Mouse (Mus musculus): ENCODE measurements around the gene Xrcc1. TPM values are rescaled to one million over a fixed set of nuclear protein-coding genes. Genes with fewer than 3 reads are reported as not detected.

The Xrcc1 gene
- polyA plus RNA-seq, 1 experiment from 2014 or later: 26.6 TPM

DNA sequence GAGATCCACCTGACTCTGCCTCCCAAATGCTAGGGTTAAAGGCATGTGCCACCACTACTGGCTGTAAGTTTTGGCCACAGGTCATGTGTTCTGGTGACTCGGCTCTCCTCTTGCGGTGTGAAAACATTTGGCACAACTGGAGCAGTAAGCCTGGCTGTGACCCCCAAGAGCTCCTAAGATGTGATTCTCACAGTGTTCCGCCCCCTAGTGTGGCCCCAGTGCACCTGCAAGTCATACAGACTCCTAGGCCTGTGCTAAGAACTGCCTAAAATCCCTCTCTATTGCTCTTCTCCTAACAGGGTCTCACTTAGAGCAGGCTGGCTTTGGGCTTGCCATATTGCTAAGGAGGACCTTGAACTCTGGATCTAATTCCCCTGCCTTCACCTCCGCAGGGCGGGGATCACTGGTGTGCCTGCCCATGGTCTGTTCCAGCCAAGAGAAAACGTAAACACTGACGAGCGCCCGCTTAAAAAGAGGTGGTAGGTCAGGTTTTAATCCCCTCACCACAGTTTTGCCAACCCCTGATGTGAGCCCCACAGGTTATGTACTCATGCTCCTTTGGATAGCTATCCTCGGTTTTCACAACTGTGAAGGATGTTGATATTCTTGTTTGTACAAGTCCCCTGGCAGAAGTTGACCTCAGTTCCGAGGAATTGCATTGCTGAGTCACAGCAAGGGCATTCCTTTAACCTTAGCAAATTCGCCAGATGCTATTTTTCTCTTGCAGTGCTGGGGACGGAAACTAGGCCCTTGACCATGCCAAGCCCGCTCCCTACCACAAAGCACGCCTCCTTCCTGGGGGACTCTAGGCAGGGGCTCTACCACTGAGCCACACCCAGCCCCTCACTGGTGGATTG, 53.4 kb downstream of the Xrcc1 start:
- Histone ChIP-seq H3K9me3 (ENCODE audit: control insufficient read depth) (no peaks in the 10 kb centered on the region), H3K27me3 (replicated peaks; ENCODE audit: control insufficient read depth, insufficient read depth, low read length) (no peaks in the 10 kb centered on the region), H3K36me3 (ENCODE audit: control insufficient read depth, insufficient read depth) (no peaks in the 10 kb centered on the region), H3K4me1 (replicated peaks; ENCODE audit: control insufficient read depth, insufficient read depth, low read length) (0 out of 2 replicates have a peak, but pooled peaks cover 3% of the 10 kb centered on the region), H3K27ac (ENCODE audit: low read depth, low read length) (no peak overlapping the region), H3K4me2 (replicated peaks; ENCODE audit: low read depth) (no peak overlapping the region), H3K9ac (ENCODE audit: low read depth, low read length) (no peak overlapping the region), H3K4me3 (ENCODE audit: low read depth, low read length) (no peak overlapping the region)
- no peak for ATAC-seq
- TF ChIP-seq CTCF (IDR thresholded peaks at IDR 0.05; ENCODE audit: low read depth): peak; percentile 53
- 67% methylated on average over 15 of the region's 15 CpGs for WGBS

DNA sequence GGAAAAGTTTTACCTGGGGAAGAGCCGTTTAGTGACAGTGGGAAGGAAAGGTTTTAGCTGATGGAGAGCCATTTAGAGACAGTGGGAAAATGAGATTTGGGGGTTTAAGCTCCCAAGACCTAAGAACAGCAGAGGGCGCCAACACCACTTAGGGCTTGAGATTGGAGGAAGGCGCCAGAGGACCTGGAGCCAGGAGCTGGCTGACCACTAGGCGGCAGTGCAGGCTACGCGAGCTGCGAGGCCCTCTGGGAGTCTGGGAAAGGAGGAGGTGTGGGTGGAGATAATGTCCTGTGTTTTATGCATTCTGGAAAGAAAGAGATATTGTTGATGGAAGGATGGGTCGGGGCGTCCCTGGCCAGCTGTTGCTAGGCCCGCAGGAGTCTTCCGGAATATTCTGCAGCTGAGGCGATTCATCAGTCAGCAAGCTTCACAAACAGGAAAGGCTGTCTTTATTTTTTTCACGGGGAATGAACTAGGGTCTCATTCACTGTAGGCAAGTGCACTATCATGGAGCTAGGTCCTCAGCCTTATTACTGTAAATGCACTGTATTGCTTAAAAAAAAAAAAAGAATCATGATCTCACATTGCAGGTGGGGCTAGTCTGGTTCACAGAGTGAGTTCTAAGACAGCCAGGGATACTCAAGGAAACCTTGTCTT, 55.0 kb downstream of the Xrcc1 start:
- peak; percentile 74 for ATAC-seq
- Histone ChIP-seq H3K4me1 (replicated peaks; ENCODE audit: control insufficient read depth, insufficient read depth, low read length) (no peaks in the 10 kb centered on the region), H3K36me3 (ENCODE audit: control insufficient read depth, insufficient read depth) (no peaks in the 10 kb centered on the region), H3K4me3 (ENCODE audit: low read depth, low read length) (no peak overlapping the region), H3K9ac (ENCODE audit: low read depth, low read length) (no peak overlapping the region), H3K27me3 (replicated peaks; ENCODE audit: control insufficient read depth, insufficient read depth, low read length) (no peaks in the 10 kb centered on the region), H3K9me3 (ENCODE audit: control insufficient read depth) (no peaks in the 10 kb centered on the region), H3K4me2 (replicated peaks; ENCODE audit: low read depth) (peak overlapping the region; percentile 30; the same call in 1 of the 2 replicates), H3K27ac (ENCODE audit: low read depth, low read length) (no peak overlapping the region)
- WGBS: 6% methylated on average over 13 of the region's 13 CpGs
- peak; percentile 100 for TF ChIP-seq CTCF (IDR thresholded peaks at IDR 0.05; ENCODE audit: low read depth)

DNA sequence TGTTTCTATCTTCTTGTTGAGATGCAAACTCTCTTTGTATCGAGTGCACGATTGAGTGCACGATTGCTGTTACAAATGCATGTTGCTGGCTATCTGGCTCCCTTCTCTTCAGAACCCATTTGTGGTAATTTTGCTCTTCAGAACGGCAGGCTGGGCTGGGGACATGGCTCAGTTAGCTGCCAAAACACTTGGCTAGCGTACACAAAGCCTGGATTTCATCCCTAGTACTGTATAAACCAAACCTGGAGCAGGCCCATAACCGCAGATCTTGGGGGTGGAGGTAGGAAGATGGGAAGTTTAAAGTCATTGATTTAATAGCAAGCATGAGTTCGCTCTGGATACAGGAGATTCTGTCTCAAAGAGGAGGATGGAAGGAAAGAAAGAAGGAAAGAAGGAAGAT, 59.5 kb downstream of the Xrcc1 start:
- H3K27ac ChIP-seq (ENCODE audit: low read depth, low read length): no peak overlapping the region
- ATAC-seq: no peak

DNA sequence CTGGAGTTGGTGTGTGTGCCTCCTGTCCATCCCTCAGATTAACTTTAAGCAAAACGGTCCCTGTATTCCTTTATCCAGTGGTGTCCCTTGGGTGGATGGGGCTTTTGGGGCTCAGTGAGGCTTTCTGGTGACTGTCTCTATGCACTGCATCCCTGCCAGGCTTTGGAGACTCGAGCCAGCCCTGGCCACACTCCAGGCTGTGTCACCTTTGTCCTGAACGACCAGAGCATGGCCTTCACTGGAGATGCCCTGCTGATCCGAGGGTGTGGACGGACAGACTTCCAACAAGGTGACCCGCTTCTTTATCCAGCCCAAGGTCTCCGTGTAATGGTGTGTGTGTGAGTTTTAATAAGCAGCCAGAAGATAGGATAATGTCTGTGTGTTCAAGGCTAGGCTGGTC, 60.0 kb downstream of the Xrcc1 start:
- no peaks in the 10 kb centered on the region; the same call in 1 of the 2 replicates for H3K36me3 ChIP-seq (ENCODE audit: control insufficient read depth, insufficient read depth)
- no peaks in the 10 kb centered on the region for H3K9me3 ChIP-seq (ENCODE audit: control insufficient read depth)
- no peak overlapping the region for H3K4me3 ChIP-seq (ENCODE audit: low read depth, low read length)
- 0 out of 2 replicates have a peak, but pooled peaks cover 2% of the 10 kb centered on the region for H3K4me1 ChIP-seq (replicated peaks; ENCODE audit: control insufficient read depth, insufficient read depth, low read length)
- no peaks in the 10 kb centered on the region for H3K27me3 ChIP-seq (replicated peaks; ENCODE audit: control insufficient read depth, insufficient read depth, low read length)
- ATAC-seq: no peak
- no peak overlapping the region for H3K27ac ChIP-seq (ENCODE audit: low read depth, low read length)
- TF ChIP-seq CTCF (IDR thresholded peaks at IDR 0.05; ENCODE audit: low read depth): no peak
- H3K4me2 ChIP-seq (replicated peaks; ENCODE audit: low read depth): no peak overlapping the region
- WGBS: 84% methylated on average over 7 of the region's 7 CpGs
- H3K9ac ChIP-seq (ENCODE audit: low read depth, low read length): no peak overlapping the region

More for the DNA sequence above, 59.5 kb downstream of the Xrcc1 start:
- Histone ChIP-seq H3K4me3 (ENCODE audit: low read depth, low read length) (no peak overlapping the region), H3K27me3 (replicated peaks; ENCODE audit: control insufficient read depth, insufficient read depth, low read length) (no peaks in the 10 kb centered on the region), H3K4me2 (replicated peaks; ENCODE audit: low read depth) (no peak overlapping the region), H3K36me3 (ENCODE audit: control insufficient read depth, insufficient read depth) (no peaks in the 10 kb centered on the region; the same call in 1 of the 2 replicates), H3K9me3 (ENCODE audit: control insufficient read depth) (no peaks in the 10 kb centered on the region), H3K4me1 (replicated peaks; ENCODE audit: control insufficient read depth, insufficient read depth, low read length) (0 out of 2 replicates have a peak, but pooled peaks cover under 1% of the 10 kb centered on the region), H3K9ac (ENCODE audit: low read depth, low read length) (no peak overlapping the region)
- no peak for TF ChIP-seq CTCF (IDR thresholded peaks at IDR 0.05; ENCODE audit: low read depth)
- 76% methylated on average over 7 of the region's 7 CpGs for WGBS

DNA sequence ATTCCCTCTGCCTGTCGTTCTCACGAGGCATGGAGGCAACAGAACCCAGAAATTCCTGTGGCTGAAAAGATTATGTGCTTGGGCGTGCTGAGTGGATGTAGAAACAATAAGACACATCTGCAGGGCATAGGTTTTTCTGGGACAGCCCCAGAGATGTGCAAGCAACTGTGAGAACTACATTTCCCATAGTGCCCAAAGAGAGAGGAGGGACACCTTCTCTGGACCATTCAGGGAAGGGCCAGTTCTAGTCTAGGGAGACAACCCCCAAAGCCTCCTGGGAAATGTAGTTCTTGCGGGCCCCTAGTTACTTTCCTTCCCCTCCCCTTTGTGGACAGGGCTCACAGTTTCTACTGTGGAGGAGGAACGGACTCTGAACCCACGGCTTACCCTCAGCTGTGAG, 61.9 kb downstream of the Xrcc1 start:
- 51% methylated on average over 6 of the region's 6 CpGs for WGBS
- no peak overlapping the region for H3K4me2 ChIP-seq (replicated peaks; ENCODE audit: low read depth)
- H3K9me3 ChIP-seq (ENCODE audit: control insufficient read depth): no peaks in the 10 kb centered on the region
- no peak overlapping the region for H3K9ac ChIP-seq (ENCODE audit: low read depth, low read length)
- H3K4me1 ChIP-seq (replicated peaks; ENCODE audit: control insufficient read depth, insufficient read depth, low read length): 0 out of 2 replicates have a peak, but pooled peaks cover 8% of the 10 kb centered on the region
- no peaks in the 10 kb centered on the region; the same call in 1 of the 2 replicates for H3K27me3 ChIP-seq (replicated peaks; ENCODE audit: control insufficient read depth, insufficient read depth, low read length)
- no peaks in the 10 kb centered on the region; the same call in 1 of the 2 replicates for H3K36me3 ChIP-seq (ENCODE audit: control insufficient read depth, insufficient read depth)
- no peak overlapping the region for H3K27ac ChIP-seq (ENCODE audit: low read depth, low read length)
- no peak for TF ChIP-seq CTCF (IDR thresholded peaks at IDR 0.05; ENCODE audit: low read depth)
- no peak overlapping the region for H3K4me3 ChIP-seq (ENCODE audit: low read depth, low read length)
- ATAC-seq: peak; percentile 70

DNA sequence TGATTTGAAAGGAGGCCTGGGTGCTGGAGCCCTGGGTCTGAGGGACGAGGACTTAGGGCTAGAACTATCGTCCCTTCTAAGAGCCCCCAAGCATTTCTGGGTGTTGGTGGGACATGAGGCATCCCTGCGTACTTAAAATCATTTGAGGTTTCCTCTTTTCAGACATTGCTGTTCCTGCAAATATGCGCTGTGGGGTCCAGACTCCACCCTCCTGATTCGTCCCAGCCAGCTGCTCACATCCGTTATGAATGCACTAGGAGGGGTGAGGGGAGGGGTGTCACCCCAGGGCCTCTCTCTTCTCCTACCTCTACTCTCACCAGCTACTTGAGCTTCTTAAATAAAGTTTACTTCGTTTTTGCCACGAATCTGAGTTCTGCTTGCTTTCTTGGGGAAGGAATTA, 62.5 kb downstream of the Xrcc1 start:
- Histone ChIP-seq H3K36me3 (ENCODE audit: control insufficient read depth, insufficient read depth) (no peaks in the 10 kb centered on the region; the same call in 1 of the 2 replicates), H3K9ac (ENCODE audit: low read depth, low read length) (no peak overlapping the region), H3K27ac (ENCODE audit: low read depth, low read length) (no peak overlapping the region), H3K27me3 (replicated peaks; ENCODE audit: control insufficient read depth, insufficient read depth, low read length) (no peaks in the 10 kb centered on the region; the same call in 1 of the 2 replicates), H3K4me1 (replicated peaks; ENCODE audit: control insufficient read depth, insufficient read depth, low read length) (0 out of 2 replicates have a peak, but pooled peaks cover 8% of the 10 kb centered on the region), H3K4me3 (ENCODE audit: low read depth, low read length) (no peak overlapping the region), H3K9me3 (ENCODE audit: control insufficient read depth) (no peaks in the 10 kb centered on the region), H3K4me2 (replicated peaks; ENCODE audit: low read depth) (peak overlapping the region; percentile 28; the same call in 1 of the 2 replicates)
- ATAC-seq: no peak
- 69% methylated on average over 8 of the region's 8 CpGs for WGBS
- no peak for TF ChIP-seq CTCF (IDR thresholded peaks at IDR 0.05; ENCODE audit: low read depth)
